Mouse (Mus musculus) forebrain, embryonic 16.5 days (tissue): Measurements from ENCODE around the gene Akap9. TPM values are rescaled to one million over a fixed set of nuclear protein-coding genes. Genes with fewer than 3 reads are reported as not detected.
"Not testable (repeated sequence)": the region's sequence is repeated elsewhere in the genome, so short reads cannot be mapped to it uniquely, and the experiment has no call there.

Source experiments
- ATAC-seq: fragments of 200-750 bp; cut with Nextera tagmentation; 2 replicates; pipeline ENCODE4 v1.8.0; 2017; ENCODE audit warnings: mild to moderate bottlenecking, moderate library complexity
- H3K27ac ChIP-seq: fragments of 300-500 bp; sonication (generic); 2 replicates; pipeline ENCODE4 v1.5.1; 2014; ENCODE audit warnings: low read length, control low read depth
- H3K27me3 ChIP-seq: fragments of 300-500 bp; sonication (generic); replicated peaks from 2 replicates; pipeline ENCODE4 v1.6.1; 2014; ENCODE audit warnings: low read length; ENCODE audit not compliant: control insufficient read depth, insufficient read depth
- H3K36me3 ChIP-seq: fragments of 300-500 bp; sonication (generic); 2 replicates; pipeline ENCODE4 v1.6.1; 2014; ENCODE audit not compliant: control insufficient read depth, insufficient read depth
- H3K4me1 ChIP-seq: fragments of 300-500 bp; sonication (generic); replicated peaks from 2 replicates; pipeline ENCODE4 v1.6.1; 2014; ENCODE audit warnings: low read length; ENCODE audit not compliant: control insufficient read depth, insufficient read depth
- H3K4me2 ChIP-seq: fragments of 300-500 bp; sonication (generic); 2 replicates; pipeline ENCODE4 v1.6.1; 2014; ENCODE audit warnings: mild to moderate bottlenecking, low read length, control low read depth
- H3K4me3 ChIP-seq: fragments of 300-500 bp; sonication (generic); replicated peaks from 2 replicates; pipeline ENCODE4 v1.5.1; 2014; ENCODE audit warnings: mild to moderate bottlenecking, low read length, control low read depth
- H3K9ac ChIP-seq: fragments of 300-500 bp; sonication (generic); replicated peaks from 2 replicates; pipeline ENCODE4 v1.6.1; 2014; ENCODE audit warnings: low read depth, low read length, control low read depth
- H3K9me3 ChIP-seq: fragments of 300-500 bp; sonication (generic); 2 replicates; pipeline ENCODE4 v1.6.1; 2016; ENCODE audit warnings: low read length; ENCODE audit not compliant: control insufficient read depth
- WGBS: fragments of 180-500 bp; shearing (Covaris S2); extraction: QIAGEN DNeasy Blood & Tissue Kit; methylation state at CpG from one replicate; pipeline ENCODE4 v1.1.7; 2014; 5-methylcytosine and 5-hydroxymethylcytosine counted together
- polyA plus RNA-seq: library from polyadenylated mRNA; unstranded; fragments of >200 nt; fragmentation: Nextera tagmentation; extraction: Ambion mirVana; gene quantifications from 2 replicates; pipeline ENCODE4 v1.2.1, GENCODE M21; 2015

Akap9 gene
- polyA plus RNA-seq, 1 experiment from 2014 or later, result 385 TPM

DNA sequence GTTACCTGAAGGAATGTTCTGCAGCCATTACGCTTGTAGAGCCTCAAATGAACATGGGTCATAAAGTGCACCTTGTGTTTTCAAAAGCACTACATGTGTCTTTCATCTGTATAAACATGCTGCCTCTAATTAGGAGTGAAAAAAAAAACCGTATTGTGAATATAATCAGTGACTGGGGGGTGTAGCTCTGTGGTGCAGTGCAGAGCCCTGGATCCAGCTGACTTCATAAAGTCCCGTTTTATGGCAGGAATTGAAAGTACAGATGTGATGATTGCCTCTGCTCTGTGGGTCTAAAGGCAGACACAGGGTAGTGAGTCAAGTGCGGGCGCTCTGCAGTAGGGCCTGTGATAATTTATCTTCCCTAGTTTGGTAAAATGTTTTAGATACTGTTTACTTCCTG, 2.9 kb downstream of the Akap9 start:
- Histone ChIP-seq H3K4me3 (peak overlapping the region; percentile 94), H3K36me3 (no peaks in the 10 kb centered on the region), H3K27ac (no peak overlapping the region; the same call in 1 of the 2 replicates), H3K4me2 (peak overlapping the region; percentile 94), H3K4me1 (peaks cover 36% of the 10 kb centered on the region), H3K9ac (no peak overlapping the region), H3K27me3 (no peaks in the 10 kb centered on the region), H3K9me3 (no peaks in the 10 kb centered on the region)
- 27% methylated on average over 5 of the region's 5 CpGs for WGBS
- no peak for ATAC-seq

DNA sequence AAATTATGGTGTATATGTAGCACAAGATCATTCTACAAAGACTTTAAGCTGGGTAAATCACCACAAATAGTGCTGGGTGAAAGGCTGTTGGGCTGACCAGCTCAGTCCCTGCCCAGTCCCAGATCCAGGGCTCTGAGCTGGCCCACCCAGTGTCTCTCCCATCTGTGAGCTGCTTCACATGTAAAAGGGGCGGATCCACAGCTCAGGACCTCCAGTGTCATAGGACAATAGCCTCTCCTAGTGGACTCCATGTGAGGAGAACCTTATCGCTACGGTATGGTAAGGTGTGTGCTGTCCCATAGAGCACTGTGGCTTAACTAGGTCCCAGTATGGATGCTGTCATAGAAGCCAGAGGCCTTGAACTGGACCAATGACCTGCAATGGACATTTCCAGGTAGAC, 3.8 kb downstream of the Akap9 start:
- Histone ChIP-seq H3K9ac (no peak overlapping the region), H3K4me1 (peaks cover 35% of the 10 kb centered on the region), H3K36me3 (no peaks in the 10 kb centered on the region), H3K4me2 (no peak overlapping the region), H3K27me3 (no peaks in the 10 kb centered on the region), H3K27ac (no peak overlapping the region), H3K9me3 (no peaks in the 10 kb centered on the region), H3K4me3 (no peak overlapping the region)
- ATAC-seq, result no peak
- 90% methylated on average over 3 of the region's 3 CpGs for WGBS

DNA sequence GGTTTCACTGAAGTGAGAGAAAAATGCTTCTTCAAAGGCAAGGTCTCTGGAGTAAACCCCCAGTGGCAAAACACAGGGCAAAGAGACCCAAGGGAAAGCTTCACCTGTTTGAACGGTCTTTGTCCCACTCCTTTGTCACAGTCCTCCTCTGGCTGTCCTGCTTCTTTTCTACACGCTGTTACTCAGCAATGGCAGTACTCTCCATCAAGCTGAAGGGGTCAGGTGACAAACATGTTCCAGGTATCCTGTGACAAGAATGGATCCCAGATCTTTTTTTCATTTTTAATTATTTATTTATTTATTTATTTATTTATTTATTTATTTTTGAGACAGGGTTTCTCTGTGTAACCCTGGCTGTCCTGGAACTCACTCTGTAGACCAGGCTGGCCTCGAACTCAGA, 5.7 kb downstream of the Akap9 start:
- Histone ChIP-seq H3K4me1 (peaks cover 34% of the 10 kb centered on the region), H3K4me2 (no peak overlapping the region), H3K9me3 (no peaks in the 10 kb centered on the region), H3K36me3 (no peaks in the 10 kb centered on the region), H3K27ac (no peak overlapping the region), H3K9ac (no peak overlapping the region), H3K27me3 (no peaks in the 10 kb centered on the region), H3K4me3 (no peak overlapping the region)
- 88% methylated on average over 3 of the region's 3 CpGs for WGBS
- ATAC-seq, result no peak

DNA sequence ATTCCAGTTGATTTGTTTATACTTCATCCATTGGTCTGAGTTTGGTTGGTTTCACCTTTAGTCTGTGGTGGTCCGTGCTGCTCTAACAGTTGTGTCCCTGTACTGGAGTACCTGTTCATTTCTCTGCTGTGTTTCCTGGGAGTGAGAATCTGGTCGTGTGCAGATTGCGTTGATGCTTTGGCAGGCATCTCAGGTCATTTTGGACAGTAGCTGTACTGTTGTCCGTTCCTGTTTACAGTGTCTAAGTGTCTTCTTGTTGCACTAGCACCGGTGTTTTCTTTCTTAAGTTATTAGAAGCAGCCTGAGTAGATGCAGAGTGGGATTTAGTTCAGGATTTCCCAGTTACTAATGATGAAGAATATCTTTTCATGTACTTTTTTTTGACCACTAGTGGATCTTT, 7.4 kb downstream of the Akap9 start:
- 83% methylated on average over 5 of the region's 5 CpGs for WGBS
- H3K4me3 ChIP-seq, result no peak overlapping the region
- no peak overlapping the region for H3K4me2 ChIP-seq

DNA sequence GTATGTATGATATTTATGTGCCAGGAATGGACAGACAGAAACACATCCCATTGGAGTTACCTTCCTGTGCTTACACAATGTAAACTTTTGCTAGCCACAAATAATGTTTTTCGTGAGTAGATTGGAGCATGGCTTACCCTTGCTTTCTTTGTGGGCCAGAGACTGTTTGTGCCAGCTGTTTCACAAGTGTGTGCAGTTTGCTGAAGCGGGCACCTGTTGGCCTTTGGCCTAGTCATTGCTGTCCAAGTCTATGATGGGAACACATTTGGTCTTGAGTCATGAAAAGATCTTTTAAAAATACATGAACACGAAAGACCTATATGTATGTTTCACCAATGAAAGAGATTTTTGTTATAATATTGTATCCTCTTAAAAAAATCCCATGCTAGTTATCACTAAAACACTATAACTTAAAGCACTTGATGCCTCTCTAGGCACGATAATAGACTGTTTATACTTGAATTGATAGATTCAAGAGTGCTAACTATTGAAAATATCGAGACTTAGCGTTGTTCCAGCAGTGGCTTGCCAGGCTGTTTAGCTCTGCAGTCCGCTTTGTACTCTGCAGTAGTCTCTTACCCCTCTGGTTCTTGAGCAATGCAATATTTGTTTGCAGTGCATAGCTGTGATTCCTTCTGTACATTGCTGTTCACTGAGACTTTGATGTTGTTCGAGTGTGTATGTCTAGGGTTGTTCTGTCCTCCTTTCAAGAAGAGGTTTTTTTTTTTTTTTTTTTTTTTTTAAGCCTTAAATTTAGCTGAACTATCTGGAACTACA, 8.1 kb downstream of the Akap9 start:
- peaks cover 25% of the 10 kb centered on the region for H3K4me1 ChIP-seq
- H3K4me2 ChIP-seq, result no peak overlapping the region
- no peak overlapping the region for H3K27ac ChIP-seq
- H3K9me3 ChIP-seq, result no peaks in the 10 kb centered on the region
- 83% methylated on average over 8 of the region's 8 CpGs for WGBS
- no peak for ATAC-seq
- H3K36me3 ChIP-seq, result no peaks in the 10 kb centered on the region
- H3K9ac ChIP-seq, result no peak overlapping the region
- no peaks in the 10 kb centered on the region for H3K27me3 ChIP-seq
- H3K4me3 ChIP-seq, result no peak overlapping the region

More for the DNA sequence above, 7.4 kb downstream of the Akap9 start:
- H3K36me3 ChIP-seq, result no peaks in the 10 kb centered on the region
- peaks cover 26% of the 10 kb centered on the region for H3K4me1 ChIP-seq
- H3K9ac ChIP-seq, result no peak overlapping the region
- H3K27me3 ChIP-seq, result no peaks in the 10 kb centered on the region
- no peaks in the 10 kb centered on the region for H3K9me3 ChIP-seq
- no peak for ATAC-seq
- no peak overlapping the region for H3K27ac ChIP-seq

DNA sequence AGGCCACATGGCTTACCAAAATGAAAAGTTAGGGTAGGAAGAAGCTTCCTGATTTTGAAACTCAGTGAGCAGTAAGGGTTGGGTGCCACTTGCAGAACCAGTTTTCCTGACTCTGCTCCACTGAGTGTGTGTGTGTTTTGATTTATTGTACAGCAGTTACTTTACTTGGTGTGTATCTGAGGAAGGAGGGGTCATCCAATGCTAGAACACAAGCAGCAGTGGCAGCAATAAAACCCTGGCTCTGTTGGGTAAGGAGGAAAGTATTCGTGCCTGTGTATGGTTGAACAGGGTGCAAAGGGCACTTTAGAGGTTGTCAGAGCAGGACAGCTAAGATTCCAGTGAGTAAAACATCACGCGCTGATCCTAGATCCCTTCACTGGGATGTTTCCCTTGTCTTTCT, 11.1 kb downstream of the Akap9 start:
- Histone ChIP-seq H3K4me1 (peaks cover 17% of the 10 kb centered on the region), H3K9ac (no peak overlapping the region), H3K4me3 (no peak overlapping the region), H3K9me3 (no peaks in the 10 kb centered on the region), H3K4me2 (no peak overlapping the region), H3K36me3 (no peaks in the 10 kb centered on the region), H3K27me3 (no peaks in the 10 kb centered on the region), H3K27ac (no peak overlapping the region)
- ATAC-seq, result no peak
- 95% methylated on average over 3 of the region's 3 CpGs for WGBS

DNA sequence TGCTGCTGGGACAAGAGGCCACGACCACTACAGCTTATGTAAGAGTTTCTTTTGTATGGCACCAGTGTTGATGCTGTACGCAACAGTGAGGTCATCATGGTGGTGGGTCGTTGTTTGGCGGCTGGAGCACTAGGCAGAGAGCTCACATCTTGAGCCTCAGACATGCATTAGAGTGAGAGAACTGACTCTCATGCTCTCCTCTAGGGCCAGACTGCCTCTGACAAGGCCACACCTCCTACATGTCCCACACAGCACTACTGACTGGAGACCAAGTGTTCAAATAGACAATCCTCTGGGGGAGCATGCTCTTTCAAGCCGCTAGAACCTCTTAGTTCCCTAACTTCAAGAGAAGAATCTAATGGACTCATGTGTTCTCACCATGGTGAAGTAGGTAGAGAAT, 11.5 kb downstream of the Akap9 start:
- no peaks in the 10 kb centered on the region for H3K27me3 ChIP-seq

DNA sequence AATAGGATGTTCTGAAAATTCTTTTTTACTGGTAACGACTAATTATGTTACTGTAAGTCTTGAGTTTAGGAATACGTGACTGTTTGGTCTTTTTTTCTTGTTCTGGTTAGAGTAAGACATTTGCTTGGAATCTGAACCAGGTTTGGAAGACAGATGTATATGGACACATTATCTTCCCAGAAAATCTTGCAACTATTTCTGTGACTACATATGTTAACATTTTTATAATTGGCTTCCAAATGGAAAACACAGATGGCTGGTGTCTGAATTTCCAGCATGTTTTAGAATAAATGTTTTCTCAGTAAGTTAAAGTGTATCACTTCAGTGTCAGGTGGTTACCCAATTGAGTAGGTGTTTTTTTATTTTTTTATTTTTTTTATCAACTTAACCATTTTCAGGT, 13.4 kb downstream of the Akap9 start:
- Histone ChIP-seq H3K27me3 (no peaks in the 10 kb centered on the region), H3K9me3 (no peaks in the 10 kb centered on the region), H3K4me3 (no peak overlapping the region), H3K36me3 (no peaks in the 10 kb centered on the region), H3K27ac (no peak overlapping the region), H3K4me2 (no peak overlapping the region), H3K9ac (no peak overlapping the region), H3K4me1 (peaks cover 15% of the 10 kb centered on the region)
- peak; percentile 59 for ATAC-seq
- 66% methylated on average over 2 of the region's 2 CpGs for WGBS

More for the DNA sequence above, 11.5 kb downstream of the Akap9 start:
- H3K9ac ChIP-seq, result no peak overlapping the region
- WGBS, result 94% methylated on average over 5 of the region's 5 CpGs
- H3K9me3 ChIP-seq, result no peaks in the 10 kb centered on the region
- no peak overlapping the region for H3K4me2 ChIP-seq
- H3K27ac ChIP-seq, result no peak overlapping the region
- no peak overlapping the region for H3K4me3 ChIP-seq
- no peak for ATAC-seq
- peaks cover 17% of the 10 kb centered on the region for H3K4me1 ChIP-seq
- H3K36me3 ChIP-seq, result no peaks in the 10 kb centered on the region

DNA sequence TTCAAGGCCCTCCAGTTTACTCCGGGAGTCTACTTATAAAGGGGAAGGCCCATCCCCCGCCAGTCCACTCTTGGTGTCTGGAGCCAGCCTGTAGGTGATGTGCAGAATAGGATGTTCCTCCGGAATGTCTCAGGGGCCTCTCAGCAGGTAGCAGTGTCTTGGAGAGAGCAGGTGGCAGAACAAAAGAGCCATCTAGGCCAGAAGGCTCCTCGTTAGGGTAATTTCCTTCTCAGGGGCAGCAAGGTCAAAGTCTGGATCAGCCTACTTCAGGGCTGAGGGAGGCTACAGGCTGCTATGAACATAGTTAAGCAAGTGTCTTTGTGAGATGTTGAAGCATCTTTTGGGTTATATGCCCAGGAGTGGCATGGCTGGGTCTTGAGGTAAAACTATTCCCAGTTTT, 15.3 kb downstream of the Akap9 start:
- not testable (repeated sequence) for H3K9ac ChIP-seq, H3K4me1 ChIP-seq, H3K4me3 ChIP-seq, ATAC-seq, H3K4me2 ChIP-seq, H3K9me3 ChIP-seq, H3K36me3 ChIP-seq, H3K27ac ChIP-seq, H3K27me3 ChIP-seq
- WGBS, result 46% methylated on average over 4 of the region's 4 CpGs

DNA sequence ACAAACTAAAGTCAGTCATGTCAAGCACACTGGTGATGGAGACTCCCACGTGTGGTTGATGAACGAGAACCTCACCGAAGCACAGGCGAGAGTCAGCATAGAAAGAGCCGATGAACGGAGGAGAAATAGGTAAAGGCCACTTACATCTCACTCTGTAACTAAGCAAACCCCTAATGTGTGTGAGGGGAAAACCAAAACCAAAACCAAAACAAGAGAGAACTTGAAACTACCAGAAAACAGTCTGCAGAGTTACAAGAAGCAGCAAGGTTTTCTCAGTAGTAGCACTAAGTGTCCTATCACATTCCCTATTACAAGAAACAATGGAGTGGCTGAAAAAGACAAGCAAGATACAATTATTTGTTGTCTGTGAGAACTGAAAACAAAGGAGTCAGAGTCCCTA, 24.6 kb downstream of the Akap9 start:
- Histone ChIP-seq H3K36me3 (peaks cover 35% of the 10 kb centered on the region), H3K4me3 (no peak overlapping the region), H3K27me3 (no peaks in the 10 kb centered on the region), H3K9ac (no peak overlapping the region), H3K4me1 (no peaks in the 10 kb centered on the region), H3K27ac (no peak overlapping the region), H3K9me3 (no peaks in the 10 kb centered on the region), H3K4me2 (no peak overlapping the region)
- WGBS, result 94% methylated on average over 6 of the region's 6 CpGs
- no peak for ATAC-seq
